Mouse (Mus musculus) liver, embryonic 14.5 days (tissue): ENCODE measurements around the gene Rtn1.

Experiments
- CTCF ChIP-seq: IDR thresholded peaks from 2 replicates; pipeline ENCODE4 v1.5.1; 2016; ENCODE audit warnings: antibody characterized with exemption, low read depth, control low read depth
- EP300 ChIP-seq: IDR thresholded peaks from 2 replicates; pipeline ENCODE4 v1.6.1; 2016; ENCODE audit warnings: antibody characterized with exemption, low read depth

DNA sequence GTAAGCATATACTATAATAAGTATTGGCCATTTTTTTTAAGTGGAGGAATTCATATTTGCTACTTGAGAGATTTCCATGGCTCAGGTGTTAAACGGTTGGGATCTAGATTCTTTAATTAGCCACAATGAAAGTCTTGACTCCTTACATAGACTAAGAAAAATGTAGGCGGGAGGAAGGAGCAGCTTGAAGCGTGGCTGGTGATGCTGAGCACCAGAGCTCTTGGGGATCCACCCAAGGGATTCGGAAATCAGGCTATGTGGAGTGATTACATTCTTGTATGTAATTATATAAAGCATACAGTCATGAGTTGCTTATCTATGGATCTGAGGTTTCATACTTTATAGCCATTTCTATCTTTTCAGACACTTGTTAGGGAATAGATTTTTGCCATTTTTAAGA is 229.3 kb downstream of the Rtn1 start:
- TF ChIP-seq CTCF (no peak), EP300 (no peak)
